Mouse (Mus musculus) kidney, embryonic 14.5 days (tissue): ENCODE data around the gene Exoc7. TPM values are rescaled to one million over a fixed set of nuclear protein-coding genes. Genes with fewer than 3 reads are reported as not detected.

Experiments used
- ATAC-seq: fragments of 200-750 bp; cut with Nextera tagmentation; 2 replicates; pipeline ENCODE4 v1.8.0; 2017; ENCODE audit warnings: moderate number of reproducible peaks, mild to moderate bottlenecking, moderate TSS enrichment, moderate library complexity; ENCODE audit not compliant: low FRiP score, low TSS enrichment
- H3K27ac ChIP-seq: fragments of 300-500 bp; sonication (generic); 2 replicates; pipeline ENCODE4 v1.5.1; 2014; ENCODE audit warnings: low read depth, mild to moderate bottlenecking, low read length, moderate library complexity, mixed read lengths
- H3K27me3 ChIP-seq: fragments of 300-500 bp; sonication (generic); 2 replicates; pipeline ENCODE4 v1.6.1; 2014; ENCODE audit warnings: mild to moderate bottlenecking, low read length; ENCODE audit not compliant: control insufficient read depth, insufficient read depth
- H3K36me3 ChIP-seq: fragments of 300-500 bp; sonication (generic); 2 replicates; pipeline ENCODE4 v1.6.1; 2014; ENCODE audit warnings: low read length, mixed read lengths; ENCODE audit not compliant: control insufficient read depth, insufficient read depth
- H3K4me1 ChIP-seq: fragments of 300-500 bp; sonication (generic); 2 replicates; pipeline ENCODE4 v1.6.1; 2014; ENCODE audit warnings: low read length, mixed read lengths; ENCODE audit not compliant: control insufficient read depth, insufficient read depth
- H3K4me2 ChIP-seq: fragments of 300-500 bp; sonication (generic); replicated peaks from 2 replicates; pipeline ENCODE4 v1.6.1; 2014; ENCODE audit warnings: low read depth, mild to moderate bottlenecking, low read length
- H3K4me3 ChIP-seq: fragments of 300-500 bp; sonication (generic); 2 replicates; pipeline ENCODE4 v1.5.1; 2014; ENCODE audit warnings: mild to moderate bottlenecking, low read length
- H3K9ac ChIP-seq: fragments of 300-500 bp; sonication (generic); 2 replicates; pipeline ENCODE4 v1.6.1; 2014; ENCODE audit warnings: low read depth, mild to moderate bottlenecking, low read length, moderate library complexity
- H3K9me3 ChIP-seq: fragments of 300-500 bp; sonication (generic); 2 replicates; pipeline ENCODE4 v1.6.1; 2016; ENCODE audit warnings: low read length; ENCODE audit not compliant: control insufficient read depth
- WGBS: fragments of 180-500 bp; shearing (Covaris S2); extraction: QIAGEN DNeasy Blood & Tissue Kit; methylation state at CpG from one replicate; pipeline ENCODE4 v1.1.7; 2014; 5-methylcytosine and 5-hydroxymethylcytosine counted together
- polyA plus RNA-seq: library from polyadenylated mRNA; unstranded; fragments of >200 nt; fragmentation: Nextera tagmentation; extraction: Ambion mirVana; gene quantifications from 2 replicates; pipeline ENCODE4 v1.2.1, GENCODE M21; 2014

Exoc7 gene
- polyA plus RNA-seq, 1 experiment from 2014 or later = 66.3 TPM

DNA sequence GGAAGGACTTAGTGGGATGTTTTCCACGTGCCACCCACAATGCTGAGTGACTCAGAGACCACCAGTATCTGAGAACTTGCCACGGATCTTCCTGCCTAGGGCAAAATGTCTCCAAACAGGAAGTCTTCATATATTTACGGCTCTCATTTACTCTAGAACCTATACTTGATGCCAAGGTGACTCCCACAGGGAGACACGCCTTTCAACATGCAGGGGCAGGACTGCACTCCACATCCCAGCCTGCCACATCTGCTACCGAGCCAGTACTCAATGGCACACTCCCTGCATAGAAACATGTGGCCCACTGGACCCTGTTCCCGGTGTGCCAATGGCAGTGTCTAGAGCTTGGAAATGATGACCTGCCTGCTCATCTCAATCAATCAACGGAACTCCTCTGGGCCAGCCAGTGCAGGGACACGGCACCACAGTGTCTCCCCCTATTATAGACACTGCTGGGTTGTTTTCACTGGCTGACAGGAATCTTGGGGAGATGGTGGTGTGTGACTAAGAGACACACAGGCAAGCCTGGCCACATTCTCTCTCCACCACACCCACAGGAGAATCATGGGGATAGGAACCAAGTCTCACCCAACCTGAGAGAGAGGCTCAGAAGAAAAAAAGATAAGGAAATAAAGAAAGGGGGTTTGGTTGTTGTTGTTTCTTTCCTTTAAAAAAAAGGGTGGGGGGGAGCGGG lies 50.9 kb downstream of the Exoc7 start:
- Histone ChIP-seq H3K9me3 (no peaks in the 10 kb centered on the region), H3K27ac (no peak overlapping the region), H3K4me3 (no peak overlapping the region), H3K36me3 (peaks cover 89% of the 10 kb centered on the region), H3K4me1 (0 out of 2 replicates have a peak, but pooled peaks cover 7% of the 10 kb centered on the region), H3K4me2 (no peak overlapping the region), H3K27me3 (no peaks in the 10 kb centered on the region), H3K9ac (no peak overlapping the region)
- no peak for ATAC-seq
- 63% methylated on average over 9 of the region's 9 CpGs for WGBS

DNA sequence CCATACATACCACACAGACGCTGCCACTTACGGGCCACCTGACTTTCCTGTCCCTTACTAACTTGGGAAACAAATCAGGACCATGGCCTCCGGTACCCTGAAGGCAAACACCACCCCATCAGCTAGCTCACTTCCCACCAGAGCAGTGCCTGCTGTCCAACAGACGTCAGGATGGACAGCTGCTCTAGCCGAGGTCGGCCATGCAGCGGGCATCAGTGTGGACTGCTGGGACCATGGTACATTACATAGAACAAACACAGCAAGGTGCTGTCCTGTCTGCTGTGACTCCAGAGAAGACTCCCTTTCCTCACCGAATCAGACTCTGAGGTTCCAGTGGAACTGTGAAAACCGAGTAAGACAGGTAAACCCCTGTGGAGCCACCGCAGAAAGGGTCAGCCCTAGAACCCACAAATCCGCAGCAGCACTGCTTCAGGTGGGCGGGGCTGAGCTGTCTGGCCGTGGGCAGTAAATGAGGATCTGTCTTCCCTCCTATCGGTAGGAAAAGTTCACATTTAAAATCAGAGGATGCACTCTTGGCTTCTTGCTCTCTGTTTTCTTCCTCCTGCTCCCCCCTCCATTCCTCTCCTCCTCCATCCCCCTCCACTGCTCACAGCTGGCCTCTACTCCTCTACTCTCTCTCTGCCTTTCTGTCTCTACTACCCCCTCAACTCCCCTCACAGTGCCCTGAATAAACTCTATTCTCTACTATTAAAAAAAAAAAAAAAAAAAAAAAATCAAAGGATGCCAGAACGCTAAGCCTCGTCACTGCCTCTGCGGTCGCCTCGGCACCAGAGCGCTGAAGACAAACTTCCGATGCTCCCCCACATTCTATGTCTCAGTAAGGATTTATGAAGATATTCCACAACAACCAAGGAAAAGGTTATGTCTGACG lies 51.7 kb downstream of the Exoc7 start:
- Histone ChIP-seq H3K9me3 (no peaks in the 10 kb centered on the region), H3K27ac (no peak overlapping the region), H3K36me3 (peaks cover 89% of the 10 kb centered on the region), H3K4me2 (no peak overlapping the region), H3K9ac (no peak overlapping the region), H3K27me3 (no peaks in the 10 kb centered on the region), H3K4me3 (no peak overlapping the region), H3K4me1 (0 out of 2 replicates have a peak, but pooled peaks cover 3% of the 10 kb centered on the region)
- 72% methylated on average over 22 of the region's 22 CpGs for WGBS
- ATAC-seq = no peak

DNA sequence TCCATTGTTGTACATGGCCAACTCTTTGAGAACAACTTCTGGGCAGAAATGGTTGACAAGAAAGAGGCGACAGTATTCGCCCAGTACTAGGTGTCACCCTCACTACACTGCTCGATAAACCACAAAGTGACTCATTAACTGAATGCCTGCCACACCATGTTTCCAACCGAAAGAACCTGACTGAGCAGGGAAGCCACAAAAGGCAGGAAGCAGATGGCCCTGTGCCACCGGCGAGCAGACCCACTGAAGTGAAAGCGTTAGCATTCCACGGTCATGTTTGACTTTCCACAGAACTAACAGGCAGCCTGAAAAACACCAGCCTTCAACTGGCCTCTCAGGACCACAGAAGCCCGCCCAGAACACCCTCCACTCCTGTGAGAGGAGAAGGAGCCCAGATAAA lies 52.4 kb downstream of the Exoc7 start:
- Histone ChIP-seq H3K9me3 (no peaks in the 10 kb centered on the region), H3K36me3 (peaks cover 89% of the 10 kb centered on the region), H3K9ac (no peak overlapping the region), H3K4me2 (no peak overlapping the region), H3K27ac (no peak overlapping the region), H3K4me3 (no peak overlapping the region), H3K4me1 (no peaks in the 10 kb centered on the region), H3K27me3 (no peaks in the 10 kb centered on the region)
- WGBS = 85% methylated on average over 9 of the region's 9 CpGs
- ATAC-seq = no peak

DNA sequence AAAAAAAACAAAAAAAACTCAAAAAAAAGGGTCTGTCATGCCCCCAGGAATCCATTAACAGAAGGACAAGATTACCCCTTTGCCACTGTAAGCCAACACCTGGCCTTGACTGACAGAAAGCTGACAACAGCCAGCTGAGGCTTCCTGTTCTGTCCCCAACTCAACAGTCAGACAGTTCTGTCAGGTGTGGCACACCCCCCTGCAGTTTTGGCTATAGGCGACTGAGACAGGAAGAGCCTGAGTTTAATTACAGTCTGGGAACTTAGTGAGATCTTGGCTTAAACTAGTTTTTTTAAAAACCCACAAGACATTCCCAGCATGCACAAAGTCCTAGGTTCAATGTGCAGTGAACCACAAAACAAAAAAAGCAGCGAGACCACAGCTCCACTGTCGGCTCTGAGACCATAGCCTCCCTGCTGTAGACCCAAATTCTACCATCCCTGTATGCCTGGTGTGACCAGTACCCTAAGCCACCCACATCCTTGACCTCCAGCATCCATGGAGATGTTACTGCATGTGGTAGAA lies 53.9 kb downstream of the Exoc7 start:
- Histone ChIP-seq H3K27me3 (no peaks in the 10 kb centered on the region), H3K9me3 (no peaks in the 10 kb centered on the region), H3K27ac (no peak overlapping the region), H3K9ac (no peak overlapping the region), H3K4me3 (no peak overlapping the region), H3K4me2 (no peak overlapping the region), H3K4me1 (no peaks in the 10 kb centered on the region), H3K36me3 (peaks cover 89% of the 10 kb centered on the region)
- WGBS = 69% methylated on average over 3 of the region's 3 CpGs
- ATAC-seq = no peak

DNA sequence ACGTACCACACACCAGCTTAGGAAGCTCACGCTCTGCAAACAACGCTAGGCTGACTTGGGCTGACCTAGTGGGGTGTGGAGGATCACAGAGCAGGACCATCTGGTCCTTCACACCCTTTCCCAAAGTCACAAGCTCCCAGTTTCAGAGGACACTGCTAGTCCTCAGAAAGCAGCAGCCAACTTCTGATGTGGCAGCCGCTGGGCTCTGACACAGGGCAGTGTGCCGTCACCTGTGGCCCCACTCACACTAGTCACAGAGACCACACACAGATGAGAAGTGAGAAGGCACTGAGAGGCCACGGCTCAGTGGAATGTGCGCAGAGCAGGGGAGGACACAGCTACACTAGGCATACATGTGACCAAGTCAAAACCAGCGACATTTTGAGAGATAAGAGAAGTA lies 56.1 kb downstream of the Exoc7 start:
- WGBS = 77% methylated on average over 8 of the region's 8 CpGs
- ATAC-seq = no peak
- H3K36me3 ChIP-seq = peaks cover 98% of the 10 kb centered on the region
- no peak overlapping the region for H3K4me3 ChIP-seq
- no peak overlapping the region for H3K4me2 ChIP-seq
- no peaks in the 10 kb centered on the region for H3K9me3 ChIP-seq
- H3K9ac ChIP-seq = no peak overlapping the region
- no peaks in the 10 kb centered on the region for H3K27me3 ChIP-seq
- H3K27ac ChIP-seq = no peak overlapping the region
- no peaks in the 10 kb centered on the region for H3K4me1 ChIP-seq

DNA sequence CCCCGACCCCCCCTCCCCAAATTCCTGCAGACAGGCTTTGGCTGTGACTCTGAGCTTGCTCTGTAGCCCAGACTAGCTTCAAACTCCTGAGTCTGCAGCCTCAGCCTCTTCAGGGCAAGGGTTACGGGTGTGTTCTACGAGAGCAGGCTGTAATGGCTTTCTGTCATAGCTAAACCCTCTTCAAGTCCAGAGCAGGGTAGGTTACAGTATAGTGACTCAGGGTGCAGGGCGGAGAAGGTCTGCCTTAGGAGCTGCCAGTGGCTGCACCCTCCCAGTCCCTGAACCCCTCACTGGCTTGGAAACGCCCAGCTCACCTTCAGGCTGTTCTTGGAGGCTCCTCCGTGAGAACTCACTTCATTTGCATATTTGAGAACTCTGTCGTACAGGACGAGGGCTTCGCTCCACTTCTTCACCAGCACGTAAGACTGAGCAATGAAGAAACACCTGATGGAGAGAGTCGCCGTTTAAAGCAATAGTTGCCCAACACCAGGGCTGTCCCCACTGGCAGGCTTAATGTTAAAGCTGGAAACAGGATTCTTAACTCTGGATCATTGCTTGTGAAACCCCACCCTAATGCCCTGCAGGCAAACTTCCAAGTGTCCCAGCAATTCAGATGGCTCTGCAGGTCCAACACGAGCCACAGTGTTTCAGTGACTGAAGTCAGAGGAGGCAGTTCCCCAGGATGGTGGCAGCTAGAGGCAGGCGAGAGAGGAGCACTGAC lies 59.4 kb downstream of the Exoc7 start:
- peaks cover 3% of the 10 kb centered on the region; the same call in 1 of the 2 replicates for H3K4me1 ChIP-seq
- WGBS = 74% methylated on average over 14 of the region's 14 CpGs
- no peak overlapping the region for H3K9ac ChIP-seq
- H3K36me3 ChIP-seq = peaks cover 92% of the 10 kb centered on the region
- no peak overlapping the region for H3K27ac ChIP-seq
- no peak overlapping the region for H3K4me2 ChIP-seq
- H3K9me3 ChIP-seq = no peaks in the 10 kb centered on the region
- ATAC-seq = no peak
- no peaks in the 10 kb centered on the region for H3K27me3 ChIP-seq
- no peak overlapping the region for H3K4me3 ChIP-seq

DNA sequence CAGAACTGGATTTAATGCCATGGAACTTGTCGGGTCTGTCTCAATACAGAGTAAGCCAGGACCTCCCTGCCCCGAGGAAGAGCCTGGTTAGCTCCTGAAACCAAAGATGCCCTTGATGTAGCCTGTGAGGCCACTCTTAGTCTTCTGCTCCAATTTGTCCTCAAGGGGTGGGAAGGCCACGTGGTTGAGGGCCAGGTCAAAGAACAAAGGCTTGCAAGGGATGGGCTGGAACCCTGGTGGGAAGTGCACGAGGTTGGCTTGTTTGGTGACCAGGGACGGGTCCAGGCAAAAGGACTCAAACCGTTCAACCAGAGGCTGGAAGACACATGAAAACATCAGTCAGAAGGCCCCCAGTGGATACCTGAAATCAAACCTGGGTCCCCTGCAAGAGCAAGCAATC lies 61.4 kb downstream of the Exoc7 start:
- no peaks in the 10 kb centered on the region for H3K9me3 ChIP-seq
- WGBS = 63% methylated on average over 6 of the region's 6 CpGs
- peaks cover 18% of the 10 kb centered on the region for H3K4me1 ChIP-seq
- H3K4me3 ChIP-seq = no peak overlapping the region
- H3K36me3 ChIP-seq = peaks cover 71% of the 10 kb centered on the region
- H3K27ac ChIP-seq = no peak overlapping the region
- H3K9ac ChIP-seq = no peak overlapping the region
- no peak for ATAC-seq
- no peak overlapping the region for H3K4me2 ChIP-seq
- H3K27me3 ChIP-seq = no peaks in the 10 kb centered on the region

DNA sequence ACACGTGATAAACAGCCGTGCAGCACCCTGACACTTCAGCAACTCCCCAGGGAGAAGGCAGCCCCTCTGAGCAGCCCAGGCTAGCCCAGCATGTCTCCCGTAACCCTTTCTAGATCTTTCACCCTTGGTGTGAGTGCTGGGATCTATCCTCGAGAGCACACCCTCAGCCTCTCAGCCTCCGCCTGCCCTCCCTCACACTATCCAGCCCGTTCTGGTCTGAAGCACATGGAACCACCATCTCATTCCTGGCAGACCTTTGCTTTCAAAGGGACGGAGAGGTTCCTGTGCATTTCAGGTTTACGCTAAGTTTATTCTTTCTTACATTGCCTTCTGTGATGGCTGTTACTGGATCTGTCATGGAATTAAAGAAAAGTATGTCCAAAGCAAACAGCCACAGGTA lies 62.5 kb downstream of the Exoc7 start:
- ATAC-seq = no peak
- Histone ChIP-seq H3K36me3 (peaks cover 61% of the 10 kb centered on the region), H3K27ac (no peak overlapping the region)

More for the DNA sequence above, 62.5 kb downstream of the Exoc7 start:
- Histone ChIP-seq H3K4me3 (no peak overlapping the region), H3K9me3 (no peaks in the 10 kb centered on the region), H3K27me3 (no peaks in the 10 kb centered on the region), H3K4me2 (no peak overlapping the region), H3K4me1 (peaks cover 20% of the 10 kb centered on the region), H3K9ac (no peak overlapping the region)
- 77% methylated on average over 8 of the region's 8 CpGs for WGBS
